Mouse (Mus musculus): Measurements from ENCODE around the gene Ribc2.
A peak's percentile ranks its signal among the peaks of the same experiment; 100 is the strongest.

The Ribc2 gene

GRCm38 (mm10) chr15:85131275-85132192 is at the start of gene Ribc2, which contains the start of gene Smc1b:
Gene Ribc2 (plus strand): TSS chr15:85132078.
Gene Smc1b (minus strand): TSS chr15:85131964.
- DNase-seq (ENCODE audit: low spot score in 2 of 2): peak; percentile 48 to 60

GRCm38 (mm10) chr15:85085641-85086040 is 46.2 kb upstream of the Ribc2 start:
- DNase-seq (ENCODE audit: low spot score in 2 of 2): no peak

- DNase-seq (ENCODE audit: low spot score in 2 of 2): no peak
Measured at GRCm38 (mm10) chr15:85132193-85132520, 279 bp downstream of the Ribc2 start.

DNA sequence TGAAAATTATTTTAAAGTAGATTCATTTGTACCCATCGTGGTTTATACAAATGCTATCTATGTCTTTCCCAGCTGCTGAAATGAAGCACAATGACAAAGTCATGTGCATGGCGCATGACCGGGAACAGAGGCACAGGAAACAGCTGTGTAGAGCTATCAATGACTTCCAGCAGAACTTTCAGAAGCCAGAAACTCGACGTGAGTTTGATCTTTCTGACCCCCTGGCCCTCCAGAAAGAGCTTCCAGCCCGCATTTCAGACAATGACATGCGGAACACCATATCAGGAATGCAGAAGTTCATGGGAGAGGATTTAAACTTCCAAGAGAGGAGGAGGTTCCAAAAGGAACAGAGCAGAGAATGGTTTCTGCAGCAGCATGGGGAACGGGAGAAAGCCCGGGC is 3.3 kb downstream of the Ribc2 start:
- no peak for DNase-seq (ENCODE audit: low spot score in 2 of 2)

- DNase-seq (ENCODE audit: low spot score in 2 of 2): no peak
Measured at GRCm38 (mm10) chr15:85141290-85141689, 9.4 kb downstream of the Ribc2 start.

GRCm38 (mm10) chr15:85142441-85142840 is 10.6 kb downstream of the Ribc2 start:
- DNase-seq (ENCODE audit: low spot score in 2 of 2): peak in 1 of 2 experiments; percentile 1

DNA sequence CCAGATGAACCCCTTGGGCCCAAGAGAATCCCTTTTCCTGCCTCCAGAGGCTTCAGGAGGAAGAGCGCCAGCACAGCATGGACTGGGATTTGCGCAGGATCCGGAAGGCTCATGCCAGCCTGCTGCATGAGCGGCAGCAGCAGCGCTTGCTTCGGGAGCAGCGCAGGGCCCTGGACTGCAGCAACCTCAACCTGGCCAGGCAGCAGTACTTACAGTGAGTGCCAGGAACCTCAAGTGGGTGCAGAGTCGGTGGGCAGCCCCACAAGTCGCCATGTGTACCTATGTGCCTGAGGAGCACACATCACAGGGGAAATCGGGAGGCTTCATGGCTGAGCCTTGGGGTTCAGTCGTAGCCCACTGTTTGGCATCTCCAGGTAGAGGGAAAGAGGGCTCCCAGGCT is 11.3 kb downstream of the Ribc2 start:
- DNase-seq (ENCODE audit: low spot score in 2 of 2): peak in 1 of 2 experiments; percentile 0

DNA sequence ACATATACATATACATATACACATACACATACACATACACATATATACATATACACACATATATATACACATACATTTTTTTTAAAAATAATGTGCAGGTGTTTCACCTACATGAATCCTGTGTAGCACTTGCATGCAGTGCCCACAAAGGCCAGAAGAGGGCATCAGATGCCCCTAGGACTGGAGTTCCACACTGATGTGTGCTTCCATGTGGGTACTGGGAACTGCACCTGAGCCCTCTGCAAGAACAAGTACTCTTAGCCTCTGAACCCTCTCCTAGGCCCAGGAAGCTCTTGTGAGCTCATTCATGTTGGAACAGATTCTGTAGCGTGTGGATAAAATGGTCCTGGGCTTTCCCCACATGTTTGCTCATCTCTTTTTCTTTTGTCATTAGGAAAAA is 11.9 kb downstream of the Ribc2 start:
- no peak for DNase-seq (ENCODE audit: low spot score in 2 of 2)

DNA sequence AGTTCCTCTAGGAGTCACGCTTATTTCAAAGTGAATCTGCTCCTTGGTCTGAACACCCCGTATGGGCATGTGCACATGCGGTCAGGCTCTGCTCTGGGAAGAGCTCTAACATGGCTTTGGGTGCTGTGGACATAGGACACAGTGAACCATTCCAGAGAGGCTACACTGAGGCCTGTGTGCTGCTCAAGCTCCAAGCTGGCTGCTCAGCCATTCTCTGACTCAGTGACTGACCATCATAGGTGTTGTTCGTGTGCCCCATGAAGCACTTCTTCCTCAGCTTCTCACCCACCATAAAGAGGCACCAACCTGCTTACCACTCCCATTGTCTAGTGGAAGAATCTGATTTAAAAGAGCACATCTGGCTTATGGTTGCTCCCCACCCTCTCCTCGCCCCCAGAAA is 12.4 kb downstream of the Ribc2 start:
- no peak for DNase-seq (ENCODE audit: low spot score in 2 of 2)

- DNase-seq (ENCODE audit: low spot score in 2 of 2): peak; percentile 66 to 70
Measured at GRCm38 (mm10) chr15:85151433-85151918, 19.6 kb downstream of the Ribc2 start.

GRCm38 (mm10) chr15:85152577-85152976 is 20.7 kb downstream of the Ribc2 start:
- DNase-seq (ENCODE audit: low spot score in 2 of 2): no peak

DNA sequence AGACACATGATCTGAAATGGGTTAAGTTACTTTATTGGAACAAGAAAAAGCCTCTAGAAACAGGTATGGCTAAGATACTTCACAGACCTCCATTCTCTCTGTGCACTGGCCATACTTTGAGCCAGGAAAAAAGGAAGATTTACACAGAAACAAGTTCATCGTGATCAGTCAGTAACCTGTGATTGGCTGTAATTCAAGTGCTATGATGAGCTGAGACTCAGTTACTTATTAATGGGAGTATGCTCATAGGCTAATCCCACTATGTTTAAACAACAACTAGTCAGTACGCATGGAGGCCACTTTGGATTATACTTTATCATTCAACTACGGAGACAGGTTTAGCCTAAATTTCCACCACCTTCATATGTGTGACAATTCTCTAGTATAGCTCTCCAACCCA is 22.2 kb downstream of the Ribc2 start:
- DNase-seq (ENCODE audit: low spot score in 2 of 2): no peak

DNA sequence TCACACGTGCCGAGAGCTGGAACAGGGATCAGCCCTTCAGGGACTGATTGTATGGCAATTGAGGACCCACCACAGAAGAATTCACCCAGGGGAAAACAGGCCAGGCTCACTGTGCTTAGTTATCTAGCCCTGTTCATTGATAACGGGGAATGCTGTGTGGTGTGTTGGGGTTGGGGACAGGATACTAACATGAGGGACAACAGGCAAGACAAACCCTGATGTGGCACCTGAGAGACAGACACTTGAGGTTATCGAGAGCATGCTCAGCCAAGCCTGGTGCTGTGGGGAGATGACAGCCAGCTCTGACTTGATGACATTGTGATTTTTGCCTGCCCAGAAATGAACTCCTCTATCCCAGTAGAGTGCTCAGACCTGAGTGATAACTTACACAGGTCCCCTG is 24.3 kb downstream of the Ribc2 start:
- DNase-seq (ENCODE audit: low spot score in 2 of 2): no peak

DNA sequence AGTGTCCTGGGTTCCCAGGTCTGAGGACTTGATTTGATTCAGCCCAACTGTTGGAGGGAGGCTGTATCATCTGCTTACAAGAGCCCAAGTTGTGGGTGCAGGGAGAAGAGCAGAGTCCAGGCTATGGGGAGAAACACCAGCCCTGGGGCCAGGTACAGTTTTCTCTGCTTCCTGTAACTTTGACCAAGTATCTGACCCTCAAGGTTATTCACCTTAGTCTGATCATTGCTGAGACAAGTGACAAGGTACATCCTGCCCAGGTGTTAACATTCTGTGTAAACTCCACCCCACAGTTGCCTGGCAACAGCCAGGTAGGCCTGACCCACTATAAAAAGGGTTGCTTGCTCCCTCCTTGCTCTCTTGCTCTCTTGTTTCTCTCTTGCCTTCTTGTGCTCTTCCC is 29.5 kb downstream of the Ribc2 start:
- DNase-seq (ENCODE audit: low spot score in 2 of 2): no peak

- no peak for DNase-seq (ENCODE audit: low spot score in 2 of 2)
Measured at GRCm38 (mm10) chr15:85162693-85163663, 31.1 kb downstream of the Ribc2 start.

DNA sequence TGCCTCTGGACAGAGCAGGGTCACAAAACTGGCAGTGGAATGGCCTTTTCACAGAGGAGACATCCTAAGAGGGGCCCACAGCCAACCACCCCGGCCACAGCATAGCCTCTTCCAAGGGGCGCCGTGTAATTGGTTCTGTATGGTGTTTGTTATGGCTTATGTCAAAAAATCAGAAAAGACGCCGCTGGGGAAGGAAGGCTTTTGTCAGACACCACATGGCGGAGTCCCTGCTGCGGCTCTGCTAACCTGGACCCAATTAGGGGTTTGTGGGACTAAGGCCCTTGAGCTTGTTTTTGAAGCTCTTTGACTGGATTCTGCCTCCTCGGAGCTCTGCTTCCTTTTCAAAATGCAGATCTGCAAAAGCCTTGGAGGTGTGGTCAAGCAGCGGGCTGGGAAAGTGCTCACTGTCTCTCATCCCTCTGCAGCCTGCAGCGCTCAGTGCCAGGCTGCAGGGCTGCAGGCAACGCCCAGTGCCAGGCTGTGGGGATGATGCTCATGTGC is 34.6 kb downstream of the Ribc2 start:
- DNase-seq (ENCODE audit: low spot score in 2 of 2): no peak

- no peak for DNase-seq (ENCODE audit: low spot score in 2 of 2)
Measured at GRCm38 (mm10) chr15:85167086-85167679, 35.3 kb downstream of the Ribc2 start.

DNA sequence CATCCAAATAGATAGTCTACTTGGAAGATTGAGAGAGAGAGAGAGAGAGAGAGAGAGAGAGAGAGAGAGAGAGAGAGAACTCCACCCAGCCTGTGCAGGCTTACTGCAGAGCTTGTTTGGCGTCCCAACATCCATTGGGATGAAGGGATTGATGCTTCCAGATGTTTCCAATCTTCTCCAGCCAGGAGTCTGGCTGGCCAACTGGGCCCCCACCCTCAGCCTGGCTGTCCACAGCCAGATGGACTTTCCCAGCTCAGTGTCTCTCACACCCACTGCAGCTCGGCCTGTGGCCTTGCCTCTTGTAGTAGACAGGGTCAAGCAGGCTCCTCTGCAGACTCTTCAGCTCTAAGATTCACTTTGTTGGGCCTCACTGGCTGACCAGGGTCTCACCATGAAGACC is 40.2 kb downstream of the Ribc2 start:
- no peak for DNase-seq (ENCODE audit: low spot score in 2 of 2)

- DNase-seq (ENCODE audit: low spot score in 2 of 2): no peak
Measured at GRCm38 (mm10) chr15:85173425-85173824, 41.5 kb downstream of the Ribc2 start.

DNA sequence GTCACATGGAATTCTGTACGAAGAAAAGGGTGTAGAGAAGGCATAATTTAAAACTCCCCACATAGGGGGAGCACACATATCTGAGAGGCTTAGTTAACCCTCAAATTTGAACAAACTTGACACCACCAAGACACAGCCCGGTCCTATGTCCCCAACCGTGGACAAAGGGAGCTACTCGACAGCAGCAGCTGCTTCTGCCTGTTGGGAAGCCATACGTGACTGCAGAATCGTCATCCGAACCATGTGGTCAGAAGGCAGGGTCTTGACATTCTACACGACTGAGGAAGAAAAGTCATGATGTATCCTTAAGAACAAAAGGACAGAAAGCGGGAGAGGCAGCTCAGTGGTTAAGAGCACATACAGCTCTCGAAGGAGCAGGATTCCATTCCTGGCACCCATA is 42.2 kb downstream of the Ribc2 start:
- no peak for DNase-seq (ENCODE audit: low spot score in 2 of 2)

GRCm38 (mm10) chr15:85177576-85177975 is 45.7 kb downstream of the Ribc2 start:
- DNase-seq (ENCODE audit: low spot score in 2 of 2): no peak

DNA sequence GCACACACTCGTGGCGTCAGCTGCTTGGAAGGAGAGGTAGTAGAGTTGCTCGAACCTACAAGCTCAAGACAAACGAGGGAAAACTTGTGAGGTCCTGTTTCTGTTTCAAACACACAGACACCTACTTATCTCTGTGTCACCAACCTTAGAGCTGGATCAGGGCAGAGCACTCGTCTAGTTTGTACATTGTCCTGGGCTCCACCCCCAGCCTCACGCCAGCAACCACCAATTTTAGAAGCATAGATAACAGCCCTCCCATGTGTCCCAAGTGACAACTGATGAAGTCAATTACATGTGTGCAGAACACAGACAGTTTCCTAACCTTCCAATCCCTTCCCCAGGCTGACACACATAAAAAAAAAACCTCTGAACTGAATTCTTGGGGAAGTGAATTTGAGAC is 46.3 kb downstream of the Ribc2 start:
- DNase-seq (ENCODE audit: low spot score in 2 of 2): no peak

Data from frontal cortex, postnatal 25 days (tissue).